Mouse (Mus musculus): ENCODE measurements at regions not wholly inside any gene's neighbourhood (a gene's known extent, or its start where the extent isn't known, plus 50 kb on each side); places are given as distances from the start of the nearest gene placed in this dataset.

DNA sequence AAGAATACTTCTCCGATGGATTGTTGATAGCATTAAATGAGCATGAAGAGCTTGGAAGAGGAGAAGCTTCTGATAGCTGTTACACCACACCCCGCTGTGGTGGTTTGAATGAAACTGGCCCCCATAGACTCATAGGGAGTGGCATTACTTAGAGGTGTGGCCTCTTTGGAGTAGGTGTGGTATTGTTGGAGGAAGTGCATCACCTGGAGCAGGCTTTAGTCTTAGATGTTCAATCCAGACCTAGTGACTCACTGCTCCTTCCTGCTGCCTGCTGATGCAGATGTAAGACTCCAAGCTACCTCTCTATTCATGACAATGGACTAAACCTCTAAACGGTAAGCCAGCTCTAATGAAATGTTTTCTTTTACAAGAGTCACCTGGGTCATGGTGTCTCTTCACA lies 237.1 kb upstream of the Mpped2 start:
- DNase-seq (ENCODE audit: low spot score): no peak

DNA sequence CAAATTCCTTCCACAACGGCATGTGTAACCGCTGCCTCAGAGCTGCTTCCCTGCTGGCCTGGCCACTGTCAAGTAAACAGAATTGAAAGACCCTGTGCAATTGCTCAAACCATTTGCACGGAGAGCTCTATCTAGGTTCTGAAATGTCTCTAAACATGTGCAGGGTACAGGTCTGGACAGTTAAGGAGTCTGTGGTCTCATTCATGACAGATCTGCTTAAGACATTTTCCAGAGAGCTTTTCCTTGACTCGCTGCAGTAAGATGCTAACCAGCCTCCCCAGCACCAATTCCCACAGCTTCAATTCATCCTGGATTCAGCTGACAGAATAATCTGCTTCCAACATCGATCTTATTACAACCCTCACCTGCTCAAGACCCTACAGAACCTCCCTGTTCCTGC lies 235.1 kb upstream of the Mpped2 start:
- DNase-seq (ENCODE audit: low spot score): no peak

DNA sequence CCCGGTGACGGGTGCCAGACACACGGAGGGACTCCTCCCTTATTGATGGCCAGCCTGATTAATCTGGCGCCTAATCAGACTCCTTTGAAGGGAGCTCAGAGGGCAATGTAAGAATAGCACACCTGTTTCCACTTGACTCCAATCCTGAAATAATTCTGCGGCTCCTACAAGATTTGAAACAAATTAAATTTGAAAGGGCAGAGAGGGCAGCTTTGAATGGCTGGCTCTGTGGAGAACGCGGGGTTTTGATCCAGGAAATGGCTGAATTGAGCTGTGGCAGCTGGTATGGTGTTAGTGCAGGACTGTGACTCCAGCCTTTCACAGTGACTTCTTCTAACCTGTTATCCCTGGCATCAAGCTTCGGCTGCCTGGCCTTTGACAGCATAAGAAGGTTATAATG lies 232.0 kb upstream of the Mpped2 start:
- DNase-seq (ENCODE audit: low spot score): no peak

DNA sequence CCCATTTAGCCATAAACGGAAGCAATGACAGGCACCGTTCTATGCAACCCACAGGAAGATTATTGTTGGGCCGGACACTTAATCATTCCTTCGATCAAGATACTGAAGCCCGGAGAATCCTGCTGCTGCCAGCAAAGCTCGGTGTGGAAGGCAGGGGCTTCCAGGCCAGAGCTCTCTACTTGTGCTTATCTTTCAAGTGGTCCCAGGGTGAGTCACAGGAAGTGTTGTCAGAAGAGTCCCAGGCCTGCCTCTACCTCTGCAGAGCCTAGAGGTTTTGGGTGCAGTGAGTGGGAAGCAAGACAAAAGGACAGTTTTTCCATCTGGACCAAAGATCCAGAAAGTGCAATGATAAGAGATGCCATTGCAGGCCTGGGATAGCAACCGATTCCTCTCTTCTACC lies 231.6 kb upstream of the Mpped2 start:
- DNase-seq (ENCODE audit: low spot score): no peak

DNA sequence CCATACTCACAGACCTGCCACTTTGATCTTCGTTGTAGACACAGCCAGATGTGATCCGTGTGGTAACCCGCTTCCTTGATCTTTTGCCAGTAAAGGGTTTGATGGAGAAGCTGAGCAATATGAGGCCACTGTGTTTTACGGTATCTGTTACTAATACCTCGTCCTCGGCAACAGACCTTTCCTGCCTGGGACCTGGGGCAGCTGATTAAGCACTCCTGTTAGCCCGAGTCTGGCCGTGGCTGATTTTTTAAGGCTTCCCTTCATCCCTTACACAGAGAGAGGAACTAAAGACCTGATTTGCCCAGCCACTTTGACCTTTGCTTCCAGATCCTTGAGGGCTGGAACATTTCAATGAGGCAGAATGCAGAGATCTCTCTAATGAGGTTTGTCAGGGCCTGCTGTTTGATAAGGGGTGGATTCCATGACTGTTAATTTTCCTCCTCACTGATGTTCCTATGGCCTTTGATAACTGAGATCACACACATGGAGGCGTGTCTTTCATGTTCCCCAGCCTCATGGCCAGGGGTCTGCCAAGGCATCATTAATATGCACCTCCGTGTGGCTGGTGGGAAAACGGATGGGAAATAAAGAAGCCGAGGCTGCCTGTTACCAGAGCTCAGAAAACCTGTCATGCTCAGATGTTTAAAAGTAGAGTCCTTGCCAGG lies 231.0 kb upstream of the Mpped2 start:
- DNase-seq (ENCODE audit: low spot score): no peak

DNA sequence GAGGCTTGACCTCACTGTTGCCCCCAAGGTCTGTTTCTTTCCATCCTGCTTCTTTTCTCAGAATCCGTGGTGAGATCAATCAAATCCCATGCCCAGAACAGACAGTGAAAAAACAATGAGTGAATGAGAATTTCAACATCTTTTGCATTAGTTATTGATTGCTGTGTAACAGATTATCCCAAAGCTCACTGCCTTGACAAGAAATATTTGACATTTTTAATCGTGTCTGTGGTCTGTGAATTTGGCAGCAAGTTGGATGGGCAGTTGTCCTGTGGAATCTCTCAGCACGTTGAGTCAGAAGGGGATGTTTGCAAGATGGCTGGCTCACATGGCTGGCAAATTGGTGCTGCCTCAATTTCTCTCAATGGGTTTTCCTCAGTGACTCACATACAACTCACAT lies 228.0 kb upstream of the Mpped2 start:
- DNase-seq (ENCODE audit: low spot score): no peak

DNA sequence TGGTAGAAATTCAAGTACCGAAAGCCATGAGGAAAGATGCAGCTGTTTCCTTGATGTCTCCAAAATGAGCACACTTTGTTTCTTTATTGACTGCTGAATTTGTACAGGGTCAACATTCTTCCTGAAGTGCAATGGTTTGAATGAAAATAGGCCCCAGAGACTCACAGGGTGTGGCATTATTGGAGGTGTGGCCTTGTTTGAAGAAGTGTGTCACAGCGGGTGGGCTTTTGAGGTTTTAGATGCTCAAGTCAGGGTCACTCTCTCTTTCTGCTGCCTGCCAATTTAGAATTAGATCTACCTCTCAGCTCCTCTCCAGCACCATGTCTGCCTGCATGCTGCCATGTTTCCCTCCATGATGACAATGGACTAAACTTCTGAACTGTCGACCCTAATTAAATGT lies 227.2 kb upstream of the Mpped2 start:
- DNase-seq (ENCODE audit: low spot score): no peak

DNA sequence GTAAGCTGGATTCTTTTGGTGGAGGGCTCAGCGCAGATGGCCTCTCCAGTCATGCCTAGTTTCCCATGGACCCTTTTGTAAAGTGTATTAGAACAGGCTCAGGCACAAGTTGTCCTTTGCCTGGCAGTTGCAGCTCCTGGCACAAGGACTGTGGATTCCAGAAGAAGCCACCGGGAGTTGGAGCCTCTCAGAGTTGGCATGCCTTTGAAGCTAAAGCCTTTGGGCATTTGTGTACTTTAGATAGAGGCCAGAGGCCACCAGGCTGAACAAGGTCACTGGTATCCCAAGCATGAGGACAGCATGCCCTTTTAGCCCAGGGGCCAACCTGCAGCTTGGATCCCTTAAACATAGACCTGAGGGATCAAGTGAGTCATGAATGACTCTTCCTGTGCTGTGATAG lies 223.9 kb upstream of the Mpped2 start:
- DNase-seq (ENCODE audit: low spot score): no peak

DNA sequence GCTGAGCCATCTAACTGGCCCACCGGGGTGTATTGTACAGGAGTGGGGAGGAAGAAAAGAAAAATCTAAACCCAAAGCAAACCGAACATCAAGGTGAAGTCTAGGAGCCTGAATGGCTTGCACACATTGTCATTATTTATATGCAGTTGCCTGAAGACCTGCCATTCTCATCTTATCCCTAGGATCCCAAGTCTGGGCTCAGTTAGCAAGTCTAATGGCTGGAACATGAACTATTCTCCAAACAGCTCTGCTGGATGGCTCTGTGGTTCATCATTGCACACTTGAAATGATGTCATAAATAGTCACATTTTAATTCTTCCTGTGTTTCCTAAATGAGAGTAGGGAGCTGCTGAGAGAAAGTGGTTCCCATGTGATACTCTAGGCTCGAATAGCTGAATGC lies 219.6 kb upstream of the Mpped2 start:
- no peak for DNase-seq (ENCODE audit: low spot score)

DNA sequence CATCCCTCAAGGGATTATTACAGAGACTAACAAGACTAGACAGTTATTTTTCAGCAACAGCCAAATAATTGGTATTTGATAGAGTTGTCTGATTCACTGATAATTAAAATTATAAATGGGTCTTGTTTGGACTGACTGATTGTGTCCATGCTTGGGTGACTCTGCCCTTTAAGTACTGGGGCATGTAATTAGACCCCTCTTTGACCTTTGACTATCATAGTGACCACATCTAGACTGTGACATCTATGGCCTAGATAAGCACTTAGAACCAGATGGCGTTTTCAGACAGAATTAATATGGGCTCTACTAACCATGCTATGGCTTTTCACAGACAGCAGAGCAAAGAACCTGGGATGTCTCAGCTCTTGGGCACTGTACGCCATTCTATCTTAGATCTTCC lies 215.1 kb upstream of the Mpped2 start:
- no peak for DNase-seq (ENCODE audit: low spot score)

DNA sequence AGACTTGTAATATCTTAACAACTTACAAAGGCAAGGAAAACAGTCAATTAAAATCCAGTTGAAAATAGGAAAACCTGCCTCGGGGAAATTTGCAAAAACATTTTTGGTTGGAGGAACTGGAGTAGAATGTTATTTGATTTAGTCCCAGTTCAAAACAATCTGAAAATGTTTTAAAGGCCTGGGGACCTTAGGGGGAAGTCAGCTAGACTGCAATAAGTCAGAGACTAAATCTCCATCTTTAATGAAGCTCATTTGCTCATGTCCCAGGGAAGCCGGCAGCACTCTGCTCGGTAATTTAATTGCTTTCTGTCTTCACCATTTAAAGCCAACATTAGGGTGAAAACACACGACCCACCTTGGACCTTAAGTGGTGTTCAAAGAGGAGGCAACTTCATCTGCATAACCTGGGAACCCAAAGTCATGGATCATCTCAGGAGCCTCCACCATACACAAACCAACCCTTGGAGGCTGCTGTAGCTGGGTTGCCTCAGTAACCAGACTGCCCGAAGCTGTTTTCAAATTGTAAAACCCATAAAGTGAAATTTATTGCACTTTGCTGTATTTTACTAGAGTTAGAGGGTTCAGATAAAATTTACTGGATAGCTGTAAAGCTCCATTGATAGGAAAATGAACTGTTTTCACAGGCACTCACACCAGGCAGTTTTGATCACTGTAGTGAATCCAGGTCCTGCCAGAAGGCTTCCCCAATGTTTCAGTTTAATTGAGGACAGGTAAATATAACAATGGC lies 205.6 kb upstream of the Mpped2 start:
- DNase-seq (ENCODE audit: low spot score): no peak

DNA sequence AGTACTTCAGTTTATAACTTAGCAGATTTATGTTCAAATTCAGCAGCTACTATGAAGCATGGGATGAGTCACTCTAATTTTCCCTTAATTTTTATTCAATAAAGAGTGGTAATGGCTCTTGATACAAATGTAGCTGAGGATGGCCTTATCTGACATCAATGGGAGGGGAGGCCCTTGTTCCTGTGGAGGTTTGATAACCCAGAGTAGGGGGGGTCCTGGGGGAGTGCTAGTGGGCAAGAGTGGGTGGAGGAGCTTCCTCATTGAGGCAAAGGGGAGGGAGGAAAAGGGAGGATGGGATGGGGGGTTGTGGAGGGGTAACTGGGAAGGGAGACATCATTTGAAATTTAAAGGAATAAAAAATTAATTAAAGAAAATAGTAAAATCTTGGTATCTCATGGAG lies 194.3 kb upstream of the Mpped2 start:
- DNase-seq (ENCODE audit: low spot score): no peak

DNA sequence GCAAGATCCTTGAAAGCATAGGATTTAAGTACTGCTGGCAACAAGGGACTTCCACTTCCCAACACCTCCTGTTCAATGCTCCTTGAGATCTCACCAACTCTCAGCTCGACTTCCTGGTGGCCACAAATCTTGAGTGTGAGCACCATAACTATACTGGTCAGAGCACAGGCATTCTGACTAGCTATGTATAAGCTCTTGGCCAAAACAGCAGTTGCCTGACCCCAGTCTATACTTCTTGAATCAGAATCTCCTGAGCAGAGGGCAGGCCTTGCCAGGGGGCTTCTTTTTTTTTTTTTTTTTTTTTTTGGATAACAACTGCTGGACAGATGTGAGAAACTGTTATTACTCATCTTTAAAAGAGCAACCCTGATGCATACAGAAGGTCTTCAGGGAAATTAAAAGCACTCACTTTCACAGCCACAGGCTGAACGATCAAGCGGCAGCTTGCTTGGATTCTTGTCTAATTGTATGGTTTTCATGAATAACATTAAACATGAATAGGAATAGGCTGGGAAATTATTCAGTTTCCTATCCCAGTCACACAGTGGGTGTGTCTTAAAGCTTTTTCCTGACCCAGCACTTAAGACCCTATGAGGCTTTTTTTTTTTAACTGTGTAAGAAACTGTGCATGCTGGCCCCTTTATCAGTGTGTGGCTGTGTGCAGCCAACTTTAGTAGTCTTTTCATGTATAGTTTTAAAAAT lies 193.7 kb upstream of the Mpped2 start:
- DNase-seq (ENCODE audit: low spot score): no peak

DNA sequence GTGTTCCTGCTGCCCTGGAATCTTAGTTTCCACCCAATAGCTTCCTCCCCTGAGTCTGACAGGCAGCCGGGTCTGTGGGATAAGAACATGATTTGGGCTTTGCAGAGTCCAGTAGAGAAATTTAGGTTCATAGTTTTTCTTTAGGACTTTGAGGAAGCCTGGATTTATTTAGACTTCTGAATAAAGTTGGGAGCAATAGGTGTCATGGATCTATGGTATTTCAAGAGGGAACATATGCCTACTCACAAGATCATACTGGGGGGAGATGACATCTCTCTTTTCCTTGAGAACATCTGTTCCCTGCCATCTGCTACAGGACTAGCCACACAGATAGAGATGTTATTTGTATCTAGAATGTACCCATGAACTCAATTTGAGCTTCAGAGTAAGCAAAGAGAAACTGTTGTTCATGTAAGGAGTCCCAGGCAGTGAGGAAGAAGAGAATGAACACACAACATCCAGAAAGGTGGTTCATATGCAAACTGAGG lies 188.1 kb upstream of the Mpped2 start:
- no peak for DNase-seq (ENCODE audit: low spot score)

DNA sequence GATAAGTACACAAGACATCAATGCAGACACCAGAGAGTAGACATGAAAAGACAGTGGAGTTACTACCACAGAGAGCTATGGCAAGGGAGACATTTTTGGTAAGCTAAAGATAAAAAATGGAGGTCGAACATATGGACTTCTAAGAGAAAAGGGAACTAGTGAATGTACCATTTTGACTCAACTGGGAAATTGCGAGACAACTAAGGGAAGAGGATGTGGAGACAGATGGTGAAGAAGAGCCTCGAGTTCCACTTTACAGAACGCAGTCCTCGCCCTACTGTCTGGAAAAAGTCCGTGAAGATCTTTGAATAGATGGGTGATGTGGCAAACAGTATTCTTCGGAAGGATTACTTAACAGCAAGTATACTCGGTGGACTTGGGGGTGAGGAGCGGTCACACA lies 181.2 kb upstream of the Mpped2 start:
- DNase-seq (ENCODE audit: low spot score): no peak

DNA sequence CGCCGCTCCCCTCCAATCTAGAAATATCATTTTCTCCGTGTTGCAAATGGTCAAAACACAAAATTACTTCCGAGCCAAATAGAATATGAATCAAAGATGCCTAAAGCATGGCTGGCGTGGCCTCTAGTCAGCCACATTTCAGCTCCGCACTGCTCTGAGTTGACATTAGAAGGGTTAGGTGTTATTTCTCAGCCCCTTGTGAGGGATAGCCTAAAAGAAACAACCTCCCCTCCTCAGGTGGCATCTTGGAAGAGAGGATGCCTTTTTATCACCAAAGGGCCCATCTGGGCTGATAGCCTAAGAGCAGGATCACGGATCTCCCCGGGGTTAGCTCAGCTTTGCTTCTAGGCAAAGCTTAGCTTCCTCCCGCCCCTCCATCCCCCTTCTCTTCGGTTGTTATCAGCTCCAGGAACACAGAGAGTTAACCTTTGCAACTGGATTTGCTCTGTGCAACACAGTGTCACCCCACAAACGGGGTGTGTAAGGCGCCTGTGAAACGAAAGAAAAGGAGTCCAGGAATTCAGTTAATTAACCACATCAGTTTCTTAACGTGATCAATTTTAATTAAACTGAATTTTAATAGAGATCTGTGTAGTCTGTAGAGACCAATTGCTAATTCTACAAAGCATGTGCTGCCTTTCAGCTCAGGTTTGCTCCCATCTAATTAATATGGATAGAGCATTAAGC lies 180.6 kb upstream of the Mpped2 start:
- DNase-seq (ENCODE audit: low spot score): no peak

DNA sequence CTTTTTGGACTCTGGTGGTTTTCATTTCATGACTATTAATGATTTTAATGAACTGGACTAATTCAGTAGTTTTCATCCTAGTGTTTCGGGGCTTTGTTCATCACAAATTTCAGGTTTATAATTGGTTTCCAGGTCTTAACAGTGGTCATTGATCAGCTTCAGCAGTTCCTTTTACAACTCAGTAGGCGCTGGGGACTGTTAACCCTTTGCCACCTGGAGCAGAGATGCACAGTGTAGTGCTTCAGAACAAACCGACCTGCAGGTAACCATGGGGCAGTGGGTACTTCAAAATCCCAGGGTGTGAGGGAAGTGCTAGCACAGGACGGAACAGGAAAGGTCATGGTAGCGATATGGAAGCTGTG lies 180.1 kb upstream of the Mpped2 start:
- no peak for DNase-seq (ENCODE audit: low spot score)

DNA sequence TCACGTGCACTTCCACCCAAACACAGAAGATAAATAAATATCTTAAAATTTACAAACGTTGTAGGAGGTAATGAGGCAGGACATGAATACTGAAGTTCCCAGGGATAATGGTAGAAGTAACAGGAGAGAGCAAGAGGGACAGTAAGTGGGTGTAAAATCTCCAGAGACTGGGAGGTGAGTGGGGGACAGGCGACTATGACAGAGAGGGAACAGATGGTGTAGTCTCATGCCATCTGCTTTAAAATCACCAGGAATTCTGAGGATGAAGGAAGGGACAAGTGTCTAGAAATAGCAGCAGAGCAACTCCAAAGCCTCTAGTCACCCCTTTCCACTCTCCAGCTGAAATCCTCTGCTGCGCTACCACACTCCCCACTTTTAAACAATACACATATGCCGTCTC lies 175.8 kb upstream of the Mpped2 start:
- no peak for DNase-seq (ENCODE audit: low spot score)

DNA sequence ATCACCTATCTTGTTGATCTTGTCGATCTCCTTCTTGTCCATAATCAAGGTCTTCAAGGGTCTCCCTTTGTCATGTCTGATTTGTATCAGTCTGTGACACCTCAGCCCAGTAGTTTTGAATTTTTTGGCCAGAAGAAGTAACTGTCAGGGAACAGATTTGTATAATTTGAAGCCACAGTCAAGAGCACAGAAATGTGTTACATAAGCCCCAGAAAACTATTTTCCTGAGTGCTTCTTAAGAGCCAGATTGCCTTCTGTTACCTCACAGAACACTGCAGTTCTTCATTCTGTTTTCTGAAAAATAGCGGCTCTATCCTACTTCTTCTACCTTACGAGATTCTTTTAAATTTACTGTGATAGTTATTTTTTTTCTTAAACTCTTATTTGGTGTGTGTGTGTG lies 170.1 kb upstream of the Mpped2 start:
- DNase-seq (ENCODE audit: low spot score): no peak

DNA sequence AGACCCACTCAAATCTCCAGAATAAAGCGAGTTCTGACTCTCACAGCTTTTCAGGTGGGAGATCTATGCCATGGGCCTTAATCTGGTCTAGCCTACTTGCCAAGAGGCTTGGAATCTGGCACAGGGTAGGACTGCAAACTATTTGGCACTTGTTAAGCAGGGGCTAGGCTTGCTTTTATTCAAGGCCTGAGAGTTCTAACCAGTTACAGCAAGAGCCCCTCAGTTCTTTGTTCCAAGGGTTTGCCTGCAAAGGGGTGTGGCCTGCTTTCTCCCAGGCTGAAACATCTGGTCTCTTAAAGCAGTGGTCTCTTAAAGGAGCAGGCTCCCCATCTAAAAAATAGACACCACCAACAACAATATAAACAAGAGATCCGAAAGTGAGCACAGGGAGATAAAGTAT lies 166.1 kb upstream of the Mpped2 start:
- no peak for DNase-seq (ENCODE audit: low spot score)

DNA sequence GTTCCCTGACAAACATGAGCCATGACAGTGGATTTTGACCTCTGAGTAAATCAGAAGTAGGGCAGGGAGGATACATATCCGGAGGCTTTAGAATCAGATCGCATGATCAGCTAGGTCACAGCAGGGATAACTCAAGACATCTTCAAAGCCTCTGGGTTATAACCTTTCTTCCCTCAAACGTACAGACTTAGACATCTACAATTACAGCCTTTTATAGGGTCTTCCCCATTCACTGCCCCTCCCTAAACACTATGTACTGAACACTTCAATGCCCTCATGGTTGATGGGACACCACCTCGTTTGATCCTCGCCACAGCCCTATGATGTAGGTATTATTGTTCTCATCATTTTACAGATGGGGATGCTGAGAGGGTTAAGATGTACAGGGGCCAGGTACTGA lies 163.8 kb upstream of the Mpped2 start:
- no peak for DNase-seq (ENCODE audit: low spot score)

DNA sequence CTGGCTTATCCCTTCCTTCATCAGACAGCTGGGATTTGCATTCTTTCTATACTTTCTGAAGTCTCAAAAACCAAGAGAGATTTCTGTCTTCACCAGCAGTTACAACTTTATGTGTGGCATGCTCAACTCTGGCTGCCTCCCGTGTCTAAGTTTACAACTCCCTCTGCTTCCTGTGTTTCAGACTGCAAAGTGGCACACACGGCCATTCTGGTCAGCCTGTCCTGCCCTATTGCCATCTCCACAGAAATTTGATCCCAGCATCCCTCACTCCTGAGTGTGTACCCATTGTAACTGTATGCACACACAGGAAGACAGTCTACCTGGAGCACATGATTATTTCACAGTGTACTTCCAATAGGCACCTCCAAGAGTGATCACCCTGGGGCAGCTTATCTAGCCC lies 163.3 kb upstream of the Mpped2 start:
- DNase-seq (ENCODE audit: low spot score): no peak

DNA sequence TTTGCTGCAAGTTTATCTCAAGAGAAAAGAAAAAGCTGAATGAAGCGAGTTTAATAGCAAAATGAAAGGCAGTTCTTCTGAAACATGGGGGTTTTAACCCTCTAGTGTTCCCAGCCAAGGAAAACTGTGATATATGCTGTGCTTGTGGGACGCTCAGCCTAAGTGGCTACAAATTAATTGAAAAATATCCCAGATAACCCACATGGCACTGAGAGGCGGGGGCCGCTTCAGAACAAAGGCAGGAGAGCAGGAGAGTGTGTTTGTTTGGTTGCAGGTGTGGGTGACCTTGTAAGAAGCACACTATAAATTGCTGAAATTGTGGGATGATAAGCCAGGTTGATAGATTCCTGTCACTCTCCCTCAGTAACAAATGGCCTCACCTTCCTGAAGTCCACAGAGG lies 154.7 kb upstream of the Mpped2 start:
- DNase-seq (ENCODE audit: low spot score): no peak
